Mouse (Mus musculus) heart, adult 2 months (tissue): Measurements from ENCODE around the gene Rps6kb2.

Experiments used
- CTCF ChIP-seq: fragments of 200-600 bp; IDR thresholded peaks from 2 replicates; pipeline ENCODE4 v1.8.1; 2022; ENCODE audit warnings: antibody characterized with exemption, mild to moderate bottlenecking, moderate library complexity
- EP300 ChIP-seq: fragments of 200-500 bp; IDR thresholded peaks from 2 replicates; pipeline ENCODE4 v1.6.1; 2011; ENCODE audit warnings: low read depth, low read length, control low read depth; ENCODE audit not compliant: insufficient read depth
- POLR2A ChIP-seq: fragments of 200-500 bp; IDR thresholded peaks from 2 replicates; pipeline ENCODE4 v1.6.1; 2011; ENCODE audit warnings: mild to moderate bottlenecking, low read depth, low read length, control low read depth; ENCODE audit not compliant: insufficient read depth

- TF ChIP-seq EP300 (no peak), POLR2A (no peak), CTCF (no peak)
Measured at GRCm38 (mm10) chr19:4149283-4149682, 13.9 kb downstream of the Rps6kb2 start.
